Mouse (Mus musculus) heart, postnatal 36 days (tissue): ENCODE data around the gene Dscam. TPM values are rescaled to one million over a fixed set of nuclear protein-coding genes. Genes with fewer than 3 reads are reported as not detected.

ENCODE experiments used
- DNase-seq, 2 experiments: peaks; one replicate each; pipeline ENCODE4 v3.0.0; 2021 to 2022
- intact Hi-C: fragments of 180-260 bp; cut with DNase I; formaldehyde crosslinking; loops from one replicate; pipeline ENCODE4 v1.15.1; 2025
- total RNA-seq, 2 experiments: library from RNA; stranded (reverse); gene quantifications; 2 replicates each; pipeline ENCODE4 v1.2.3; 2021

Dscam gene
- not detected for total RNA-seq

- intact Hi-C loops = no loop called here
- DNase-seq = no peak
Observed at GRCm38 (mm10) chr16:97170513-97171081, at the start of gene Dscam. Dscam (minus strand) TSS chr16:97170752.

- intact Hi-C loops = no loop called here
- no peak for DNase-seq
Observed at GRCm38 (mm10) chr16:97219381-97219780, 48.8 kb upstream of the Dscam start.

- DNase-seq = no peak
- intact Hi-C loops = no loop called here
Observed at GRCm38 (mm10) chr16:97209997-97210396, 39.4 kb upstream of the Dscam start.

- intact Hi-C loops = no loop called here
- no peak for DNase-seq
Observed at GRCm38 (mm10) chr16:97208276-97208675, 37.7 kb upstream of the Dscam start.

- intact Hi-C loops = no loop called here
- no peak for DNase-seq
Observed at GRCm38 (mm10) chr16:97204090-97204489, 33.5 kb upstream of the Dscam start.

- DNase-seq = no peak
- intact Hi-C loops = no loop called here
Observed at GRCm38 (mm10) chr16:97203554-97203953, 33.0 kb upstream of the Dscam start.

- no peak for DNase-seq
- intact Hi-C loops = no loop called here
Observed at GRCm38 (mm10) chr16:97194630-97195029, 24.1 kb upstream of the Dscam start.

- intact Hi-C loops = no loop called here
- no peak for DNase-seq
Observed at GRCm38 (mm10) chr16:97194179-97194578, 23.6 kb upstream of the Dscam start.

GRCm38 (mm10) chr16:97192296-97192695 lies 21.7 kb upstream of the Dscam start:
- intact Hi-C loops = no loop called here
- no peak for DNase-seq

- intact Hi-C loops = no loop called here
- DNase-seq = no peak
Observed at GRCm38 (mm10) chr16:97190604-97191003, 20.1 kb upstream of the Dscam start.

- DNase-seq = no peak
- intact Hi-C loops = no loop called here
Observed at GRCm38 (mm10) chr16:97171500-97171899, 948 bp upstream of the Dscam start.

GRCm38 (mm10) chr16:97169901-97170512 lies 545 bp downstream of the Dscam start:
- DNase-seq = no peak
- intact Hi-C loops = loop anchor here (5.0 to 10.0 kb wide), 2 partner anchors 273 to 315 kb away; no protein-coding TSS in a partner anchor

- intact Hi-C loops = loop anchor here (5.0 to 10.0 kb wide), 2 partner anchors 271 to 314 kb away; no protein-coding TSS in a partner anchor
- no peak for DNase-seq
Observed at GRCm38 (mm10) chr16:97168614-97169013, 1.9 kb downstream of the Dscam start.

- no peak for DNase-seq
- intact Hi-C loops = loop anchor here (5.0 to 10.0 kb wide), 2 partner anchors 271 to 313 kb away; no protein-coding TSS in a partner anchor
Observed at GRCm38 (mm10) chr16:97168030-97168429, 2.5 kb downstream of the Dscam start.

- no peak for DNase-seq
- intact Hi-C loops = loop anchor here (5.0 to 10.0 kb wide), 2 partner anchors 269 to 311 kb away; no protein-coding TSS in a partner anchor
Observed at GRCm38 (mm10) chr16:97166166-97166565, 4.4 kb downstream of the Dscam start.

- peak; percentile 25 to 33 for DNase-seq
- intact Hi-C loops = loop anchor here (5.0 to 10.0 kb wide), 2 partner anchors 268 to 311 kb away; no protein-coding TSS in a partner anchor
Observed at GRCm38 (mm10) chr16:97165444-97166121, 5.0 kb downstream of the Dscam start.

- intact Hi-C loops = no loop called here
- no peak for DNase-seq
Observed at GRCm38 (mm10) chr16:97158279-97158678, 12.3 kb downstream of the Dscam start.

- intact Hi-C loops = no loop called here
- DNase-seq = no peak
Observed at GRCm38 (mm10) chr16:97144544-97145194, 25.9 kb downstream of the Dscam start.

GRCm38 (mm10) chr16:97141943-97142342 lies 28.6 kb downstream of the Dscam start:
- no peak for DNase-seq
- intact Hi-C loops = no loop called here

- no peak for DNase-seq
- intact Hi-C loops = no loop called here
Observed at GRCm38 (mm10) chr16:97135003-97135827, 35.3 kb downstream of the Dscam start.
